Mouse (Mus musculus) ES-Bruce4 (cell line): Measurements from ENCODE around the gene Itgb7. TPM values are rescaled to one million over a fixed set of nuclear protein-coding genes. Genes with fewer than 3 reads are reported as not detected.

ENCODE experiments used
- H3K27ac ChIP-seq: 2 replicates; pipeline ENCODE4 v1.5.1; 2012; ENCODE audit warnings: low read length, inconsistent platforms; ENCODE audit not compliant: insufficient read depth
- H3K27me3 ChIP-seq: 2 replicates; pipeline ENCODE4 v1.6.1; 2012; ENCODE audit warnings: mild to moderate bottlenecking, low read length, inconsistent platforms; ENCODE audit not compliant: control insufficient read depth, poor library complexity, insufficient read depth, severe bottlenecking
- H3K36me3 ChIP-seq: 2 replicates; pipeline ENCODE4 v1.6.1; 2012; ENCODE audit warnings: inconsistent platforms, mild to moderate bottlenecking, low read length, moderate library complexity; ENCODE audit not compliant: control insufficient read depth, poor library complexity, insufficient read depth, severe bottlenecking
- H3K4me1 ChIP-seq: one replicate; pipeline ENCODE4 v1.8.1; 2011; ENCODE audit warnings: low read length; ENCODE audit not compliant: control insufficient read depth, insufficient read depth
- H3K4me3 ChIP-seq: 2 replicates; pipeline ENCODE4 v1.5.1; 2011; ENCODE audit warnings: low read depth, mild to moderate bottlenecking, low read length
- H3K9ac ChIP-seq: 2 replicates; pipeline ENCODE4 v1.6.1; 2012; ENCODE audit warnings: low read depth, mild to moderate bottlenecking, inconsistent platforms; ENCODE audit not compliant: poor library complexity, severe bottlenecking
- H3K9me3 ChIP-seq: replicated peaks from 2 replicates; pipeline ENCODE4 v1.6.1; 2012; ENCODE audit warnings: mild to moderate bottlenecking, low read length, inconsistent platforms; ENCODE audit not compliant: control insufficient read depth, poor library complexity, insufficient read depth, severe bottlenecking
- CTCF ChIP-seq: IDR thresholded peaks from one replicate; pipeline ENCODE4 v1.8.1; 2011; ENCODE audit warnings: low read depth, low read length
- EP300 ChIP-seq: IDR thresholded peaks from 2 replicates; pipeline ENCODE4 v1.6.1; 2011; ENCODE audit warnings: low read depth, low read length; ENCODE audit not compliant: insufficient read depth
- POLR2A ChIP-seq: IDR thresholded peaks from one replicate; pipeline ENCODE4 v1.8.1; 2011; ENCODE audit warnings: low read length; ENCODE audit not compliant: insufficient read depth
- polyA plus RNA-seq: library from polyadenylated mRNA; stranded (reverse); fragments of >200 nt; gene quantifications from 2 replicates; pipeline ENCODE4 v1.2.4, GENCODE M21; 2011; ENCODE audit warnings: low read depth; ENCODE audit not compliant: missing spikeins, insufficient read depth, insufficient read length

Itgb7 gene
- polyA plus RNA-seq, 1 experiment = 3.1 TPM

DNA sequence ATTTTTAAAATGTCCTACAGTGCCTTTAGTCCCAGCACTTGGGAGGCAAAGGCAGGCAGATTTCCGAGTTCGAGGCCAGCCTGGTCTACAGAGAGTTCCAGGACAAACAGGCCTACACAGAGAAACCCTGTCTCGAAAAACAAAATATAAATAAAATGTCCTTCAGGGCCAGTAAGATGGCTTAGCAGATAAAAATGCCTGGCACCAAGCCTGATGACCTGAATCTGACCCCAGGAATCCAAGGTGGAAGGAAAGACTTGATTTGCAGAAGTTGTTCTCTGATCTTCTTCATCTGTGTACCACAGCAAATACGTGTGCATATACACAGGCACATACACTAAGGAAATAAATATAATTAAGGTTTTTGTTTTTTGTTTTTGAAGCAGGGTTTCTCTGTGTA is 36.4 kb downstream of the Itgb7 start:
- no peak overlapping the region for H3K27ac ChIP-seq
- H3K36me3 ChIP-seq = no peaks in the 10 kb centered on the region
- no peaks in the 10 kb centered on the region for H3K27me3 ChIP-seq

DNA sequence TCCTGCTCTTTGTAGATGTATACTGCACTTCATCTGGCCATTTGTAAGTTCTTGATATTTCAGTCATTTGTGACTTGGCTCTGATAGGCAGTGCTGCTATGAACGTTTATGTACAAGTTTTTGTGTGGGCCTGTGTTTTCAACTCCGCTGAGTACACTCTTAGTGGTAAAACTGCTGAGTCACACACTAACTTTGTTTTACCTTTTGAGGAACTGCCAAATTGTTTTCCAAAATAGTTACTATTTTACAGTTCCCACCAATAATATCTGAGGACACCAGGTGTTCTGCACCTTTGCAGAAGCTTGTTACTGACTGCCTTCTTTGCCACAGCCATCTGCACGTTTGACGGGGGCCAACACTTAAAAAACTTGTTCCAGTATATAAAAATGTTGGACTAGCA is 37.3 kb downstream of the Itgb7 start:
- no peak overlapping the region for H3K4me3 ChIP-seq
- no peaks in the 10 kb centered on the region for H3K27me3 ChIP-seq
- H3K36me3 ChIP-seq = no peaks in the 10 kb centered on the region
- peaks cover 2% of the 10 kb centered on the region for H3K4me1 ChIP-seq
- no peaks in the 10 kb centered on the region for H3K9me3 ChIP-seq
- TF ChIP-seq CTCF (no peak), POLR2A (no peak), EP300 (no peak)
- no peak overlapping the region for H3K9ac ChIP-seq
- no peak overlapping the region for H3K27ac ChIP-seq

More for the DNA sequence above, 36.4 kb downstream of the Itgb7 start:
- no peaks in the 10 kb centered on the region for H3K9me3 ChIP-seq
- peaks cover 2% of the 10 kb centered on the region for H3K4me1 ChIP-seq
- no peak overlapping the region for H3K9ac ChIP-seq
- H3K4me3 ChIP-seq = no peak overlapping the region
- TF ChIP-seq EP300 (no peak), POLR2A (no peak), CTCF (no peak)

DNA sequence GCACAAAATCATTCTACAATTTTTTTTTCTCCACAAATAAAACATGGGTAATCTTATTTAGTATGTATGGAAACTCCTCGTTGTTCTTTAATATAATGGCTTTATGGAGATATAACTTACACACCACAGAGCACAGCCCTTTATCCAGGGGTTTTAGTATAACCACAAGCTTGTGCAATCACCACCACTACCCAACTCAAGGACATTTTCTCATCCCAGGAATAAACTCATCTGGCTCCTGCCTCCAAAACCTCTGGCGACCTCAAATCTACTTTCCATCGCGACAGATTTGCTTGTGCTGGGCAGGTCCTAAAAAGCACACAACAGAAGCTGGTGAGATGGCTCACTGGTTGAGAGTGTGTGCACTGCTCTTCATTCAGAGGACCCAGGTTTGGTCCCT is 38.1 kb downstream of the Itgb7 start:
- no peak overlapping the region for H3K27ac ChIP-seq
- peaks cover 2% of the 10 kb centered on the region for H3K4me1 ChIP-seq
- H3K27me3 ChIP-seq = no peaks in the 10 kb centered on the region
- H3K9ac ChIP-seq = no peak overlapping the region
- H3K4me3 ChIP-seq = no peak overlapping the region
- H3K36me3 ChIP-seq = no peaks in the 10 kb centered on the region
- H3K9me3 ChIP-seq = no peaks in the 10 kb centered on the region
- no peak for TF ChIP-seq POLR2A
- no peak for TF ChIP-seq CTCF
- TF ChIP-seq EP300 = no peak

DNA sequence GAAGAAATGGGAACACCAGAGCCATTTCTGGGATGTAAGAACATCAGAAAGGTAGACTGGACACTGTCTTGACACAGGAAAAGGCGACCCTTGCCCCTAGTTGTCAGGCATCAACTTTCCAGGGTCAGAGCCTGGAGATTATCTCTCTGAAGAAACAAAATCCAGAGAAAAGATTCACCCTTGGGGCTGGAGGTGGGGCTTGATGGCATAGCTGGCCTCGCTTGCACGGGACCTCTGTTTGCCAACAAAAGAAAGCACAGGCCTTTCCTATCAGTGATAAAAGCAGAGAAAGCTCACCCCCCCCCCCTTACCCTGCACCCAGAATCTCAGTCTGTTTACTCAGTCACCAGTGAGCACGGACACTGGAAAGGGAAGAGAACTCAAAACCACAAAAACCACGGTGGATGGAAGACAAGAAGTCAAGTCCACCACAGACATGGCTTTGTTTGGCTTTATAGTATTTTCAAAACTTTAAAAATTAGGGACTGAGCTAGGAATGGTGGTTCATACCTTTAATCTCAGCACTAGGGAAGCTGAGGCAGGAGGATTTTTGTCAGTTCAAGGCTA is 38.8 kb downstream of the Itgb7 start:
- H3K9me3 ChIP-seq = no peaks in the 10 kb centered on the region
- TF ChIP-seq POLR2A = no peak
- no peaks in the 10 kb centered on the region for H3K27me3 ChIP-seq
- H3K4me1 ChIP-seq = peaks cover 5% of the 10 kb centered on the region
- H3K36me3 ChIP-seq = no peaks in the 10 kb centered on the region
- H3K4me3 ChIP-seq = no peak overlapping the region
- no peak overlapping the region for H3K27ac ChIP-seq
- no peak overlapping the region for H3K9ac ChIP-seq

DNA sequence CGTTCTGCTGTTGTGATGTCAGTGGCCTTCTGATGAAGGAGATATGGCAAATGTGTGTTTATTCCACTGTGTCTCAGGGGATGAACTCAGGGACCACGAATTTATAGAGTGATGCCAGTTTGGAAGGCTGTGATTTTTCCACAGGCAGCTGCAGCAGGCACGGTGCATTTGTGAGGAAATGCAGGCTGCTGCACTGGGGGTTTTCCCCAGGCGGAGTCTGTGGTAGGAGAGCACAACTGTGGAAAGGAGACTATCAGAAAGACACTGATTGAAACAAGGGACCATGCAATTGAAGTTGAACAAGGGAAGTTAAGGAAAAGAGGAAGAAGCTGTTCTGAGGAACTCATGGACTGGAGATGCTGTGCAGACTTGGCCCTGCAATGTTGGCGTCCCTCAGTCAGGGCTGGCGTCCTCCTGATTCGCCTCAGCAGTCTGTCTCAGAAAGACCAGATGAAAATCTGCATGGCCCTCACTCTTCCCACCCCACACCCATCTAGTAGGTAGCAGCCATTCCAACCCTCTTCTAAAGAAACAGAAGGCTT is 39.4 kb downstream of the Itgb7 start:
- TF ChIP-seq CTCF (no peak), EP300 (no peak), POLR2A (no peak)
- H3K27me3 ChIP-seq = no peaks in the 10 kb centered on the region

DNA sequence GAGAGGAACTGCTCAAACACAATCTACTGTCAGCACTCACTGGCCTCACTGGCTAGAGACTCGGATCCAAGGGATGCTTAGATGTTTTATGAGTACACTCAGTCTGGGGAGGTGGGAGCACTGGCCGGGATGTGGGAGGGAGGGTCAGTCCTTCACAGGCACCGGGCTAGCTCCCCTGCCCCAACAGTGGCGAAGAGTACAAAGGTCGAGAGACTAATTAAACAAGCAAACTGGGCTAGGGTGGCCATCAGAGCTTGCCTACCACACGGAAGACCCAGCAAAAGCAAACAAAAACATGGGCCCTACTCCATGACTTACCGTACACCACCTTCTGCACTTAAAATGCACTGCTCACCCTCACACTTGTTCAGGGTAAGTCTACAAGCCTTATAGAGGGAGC is 40.0 kb downstream of the Itgb7 start:
- no peak overlapping the region for H3K4me3 ChIP-seq
- H3K27me3 ChIP-seq = no peaks in the 10 kb centered on the region
- no peaks in the 10 kb centered on the region for H3K9me3 ChIP-seq
- H3K27ac ChIP-seq = no peak overlapping the region
- TF ChIP-seq EP300 = no peak
- TF ChIP-seq POLR2A = no peak
- no peak for TF ChIP-seq CTCF
- peaks cover 5% of the 10 kb centered on the region for H3K4me1 ChIP-seq
- H3K9ac ChIP-seq = no peak overlapping the region
- no peaks in the 10 kb centered on the region for H3K36me3 ChIP-seq

More for the DNA sequence above, 39.4 kb downstream of the Itgb7 start:
- Histone ChIP-seq H3K4me1 (peaks cover 5% of the 10 kb centered on the region), H3K9me3 (no peaks in the 10 kb centered on the region), H3K36me3 (no peaks in the 10 kb centered on the region), H3K27ac (no peak overlapping the region), H3K9ac (no peak overlapping the region), H3K4me3 (no peak overlapping the region)
